Mouse (Mus musculus): ENCODE results near the gene Epn2.

The Epn2 gene

GRCm38 (mm10) chr11:61578983-61579877 lies at the start of gene Epn2:
TSS of gene Epn2 (minus strand) at chr11:61579687.
- DNase-seq, result peak; percentile 80 to 89

GRCm38 (mm10) chr11:61626509-61626908 lies 47.0 kb upstream of the Epn2 start:
- DNase-seq, result no peak

GRCm38 (mm10) chr11:61625136-61625535 lies 45.6 kb upstream of the Epn2 start:
- no peak for DNase-seq

- peak in 1 of 2 experiments; percentile 17 for DNase-seq
These were observed 41.3 kb upstream of the Epn2 start for GRCm38 (mm10) chr11:61620762-61621161.

- DNase-seq, result peak; percentile 93 to 94
These were observed 40.8 kb upstream of the Epn2 start for GRCm38 (mm10) chr11:61620254-61620670.

GRCm38 (mm10) chr11:61619791-61620241 lies 40.3 kb upstream of the Epn2 start:
- DNase-seq, result peak; percentile 78 to 87

GRCm38 (mm10) chr11:61619356-61619755 lies 39.9 kb upstream of the Epn2 start:
- no peak for DNase-seq

GRCm38 (mm10) chr11:61618571-61618970 lies 39.1 kb upstream of the Epn2 start:
- DNase-seq, result no peak

GRCm38 (mm10) chr11:61618131-61618530 lies 38.6 kb upstream of the Epn2 start:
- DNase-seq, result peak in 1 of 2 experiments; percentile 10

GRCm38 (mm10) chr11:61617293-61617975 lies 37.9 kb upstream of the Epn2 start:
- DNase-seq, result no peak

GRCm38 (mm10) chr11:61616523-61617292 lies 37.2 kb upstream of the Epn2 start:
- peak in 1 of 2 experiments; percentile 10 for DNase-seq

GRCm38 (mm10) chr11:61615686-61616522 lies 36.4 kb upstream of the Epn2 start:
- peak; percentile 23 to 33 for DNase-seq

GRCm38 (mm10) chr11:61614401-61614800 lies 34.9 kb upstream of the Epn2 start:
- DNase-seq, result no peak

GRCm38 (mm10) chr11:61612116-61612635 lies 32.7 kb upstream of the Epn2 start:
- DNase-seq, result no peak

- DNase-seq, result no peak
These were observed 31.7 kb upstream of the Epn2 start for GRCm38 (mm10) chr11:61611197-61611596.

GRCm38 (mm10) chr11:61608072-61608471 lies 28.6 kb upstream of the Epn2 start:
- DNase-seq, result no peak

GRCm38 (mm10) chr11:61602705-61603104 lies 23.2 kb upstream of the Epn2 start:
- DNase-seq, result no peak

GRCm38 (mm10) chr11:61601465-61601864 lies 22.0 kb upstream of the Epn2 start:
- DNase-seq, result no peak

GRCm38 (mm10) chr11:61598367-61598766 lies 18.9 kb upstream of the Epn2 start:
- no peak for DNase-seq

GRCm38 (mm10) chr11:61597471-61597870 lies 18.0 kb upstream of the Epn2 start:
- DNase-seq, result no peak

GRCm38 (mm10) chr11:61593069-61593468 lies 13.6 kb upstream of the Epn2 start:
- DNase-seq, result no peak

GRCm38 (mm10) chr11:61592061-61592460 lies 12.6 kb upstream of the Epn2 start:
- DNase-seq, result no peak
